Mouse (Mus musculus) stomach, postnatal 0 days (tissue): ENCODE measurements at regions not wholly inside any gene's neighbourhood (a gene's known extent, or its start where the extent isn't known, plus 50 kb on each side); places are given as distances from the start of the nearest gene placed in this dataset.

ENCODE experiments used
- CTCF ChIP-seq: IDR thresholded peaks from 2 replicates; pipeline ENCODE4 v1.5.1; 2016; ENCODE audit warnings: antibody characterized with exemption, low read depth, mild to moderate bottlenecking, moderate library complexity
- EP300 ChIP-seq: optimal IDR thresholded peaks from 2 replicates; pipeline ENCODE3; 2016; ENCODE audit warnings: antibody characterized with exemption

GRCm38 (mm10) chr11:17733075-17733474 is 220.6 kb downstream of the Etaa1 start:
- TF ChIP-seq CTCF (no peak), EP300 (no peak)
